Mouse (Mus musculus) ES-E14 (cell line): ENCODE measurements at regions not wholly inside any gene's neighbourhood (a gene's known extent, or its start where the extent isn't known, plus 50 kb on each side); places are given as distances from the start of the nearest gene placed in this dataset.

ENCODE experiments used
- CHD2 ChIP-seq: IDR thresholded peaks from 2 replicates; pipeline ENCODE4 v1.6.1; 2014; ENCODE audit warnings: mild to moderate bottlenecking, low read depth, low read length, inconsistent platforms
- MAFK ChIP-seq: IDR thresholded peaks from 2 replicates; pipeline ENCODE4 v1.6.1; 2014; ENCODE audit warnings: mild to moderate bottlenecking, low read depth, low read length, inconsistent platforms; ENCODE audit not compliant: insufficient read depth
- ZNF384 ChIP-seq: IDR thresholded peaks from 2 replicates; pipeline ENCODE4 v1.6.1; 2012; ENCODE audit warnings: low read depth, low read length, inconsistent platforms

- TF ChIP-seq CHD2 (no peak), MAFK (no peak), ZNF384 (no peak)
Observed at GRCm38 (mm10) chr9:74650036-74650435, 211.7 kb upstream of the Onecut1 start.
